Mouse (Mus musculus) kidney, adult 18-20 months (tissue): ENCODE data around the gene Chil1.

Experiments used
- DNase-seq: peaks from one replicate; pipeline ENCODE4 v3.0.0; 2021

Gene Chil1

GRCm38 (mm10) chr1:134210179-134210755, 28.3 kb downstream of the Chil1 start:
- DNase-seq = no peak

- no peak for DNase-seq
Measured at GRCm38 (mm10) chr1:134211043-134211442, 29.1 kb downstream of the Chil1 start.

- no peak for DNase-seq
Measured at GRCm38 (mm10) chr1:134211631-134212030, 29.7 kb downstream of the Chil1 start.

DNA sequence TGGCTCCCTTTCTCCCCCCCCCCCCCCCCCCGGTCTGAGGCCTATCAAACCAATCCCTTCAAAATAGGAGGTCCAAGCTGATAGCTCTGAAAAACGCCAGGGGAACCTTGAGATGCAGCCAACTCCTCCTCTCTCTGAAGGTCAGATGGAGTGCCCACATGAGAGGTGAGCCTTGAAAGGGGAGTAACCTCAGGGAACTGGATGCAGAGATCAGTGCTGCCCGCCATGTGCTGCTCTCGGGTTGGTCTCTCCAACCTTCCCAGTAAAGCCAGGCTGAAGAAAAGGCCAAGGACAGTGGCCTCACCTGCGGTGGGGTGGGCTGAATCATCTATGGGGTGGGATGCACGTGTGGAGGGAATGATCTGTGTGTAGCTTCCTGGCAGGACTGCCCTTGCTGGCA, 30.4 kb downstream of the Chil1 start:
- DNase-seq = no peak

DNA sequence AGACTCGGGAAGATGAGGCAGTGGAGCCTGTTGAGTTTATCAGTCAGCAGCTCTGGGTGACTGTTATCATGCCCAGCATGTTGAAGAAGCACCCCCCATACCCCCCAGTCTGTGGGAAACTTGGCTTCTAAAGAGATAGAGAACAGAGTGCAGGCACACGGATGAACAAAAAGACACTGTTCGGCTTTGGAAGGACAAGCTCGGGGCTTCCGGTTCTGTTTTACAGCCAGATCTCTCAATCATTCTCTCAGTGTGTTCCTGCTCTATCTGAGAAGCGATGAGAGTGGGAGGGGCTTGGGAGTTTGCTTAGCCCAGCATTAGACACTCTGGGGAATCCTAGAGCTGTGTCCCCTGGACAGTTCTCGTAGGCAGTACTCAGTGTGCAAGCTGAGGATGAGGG, 31.4 kb downstream of the Chil1 start:
- DNase-seq = no peak

- DNase-seq = no peak
Measured at GRCm38 (mm10) chr1:134215059-134215458, 33.1 kb downstream of the Chil1 start.

- DNase-seq = no peak
Measured at GRCm38 (mm10) chr1:134215751-134216628, 34.0 kb downstream of the Chil1 start.

DNA sequence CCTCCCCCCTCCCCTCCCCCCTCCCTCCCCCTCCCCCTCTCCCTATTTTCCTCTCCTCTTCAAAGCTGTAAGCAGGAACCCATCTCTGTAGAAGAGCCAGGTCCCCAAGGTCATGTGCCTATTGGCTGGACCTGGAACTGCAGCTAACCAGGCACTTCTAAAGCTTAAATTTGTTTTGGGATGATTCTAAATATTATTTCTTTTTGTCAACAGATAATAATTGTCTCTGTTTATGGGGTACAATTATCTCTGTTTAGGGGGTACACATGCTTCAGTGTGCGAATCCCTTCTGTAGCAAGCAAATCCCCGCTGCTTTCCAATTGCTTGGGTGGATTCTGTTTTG, 34.6 kb downstream of the Chil1 start:
- DNase-seq = no peak

- DNase-seq = peak; percentile 49
Measured at GRCm38 (mm10) chr1:134217028-134217481, 35.1 kb downstream of the Chil1 start.

GRCm38 (mm10) chr1:134217942-134218341, 36.0 kb downstream of the Chil1 start:
- DNase-seq = no peak

GRCm38 (mm10) chr1:134219608-134220007, 37.6 kb downstream of the Chil1 start:
- DNase-seq = no peak

GRCm38 (mm10) chr1:134221172-134221571, 39.2 kb downstream of the Chil1 start:
- no peak for DNase-seq

GRCm38 (mm10) chr1:134222122-134223055, 40.4 kb downstream of the Chil1 start:
- DNase-seq = peak; percentile 60

GRCm38 (mm10) chr1:134224649-134225227, 42.8 kb downstream of the Chil1 start:
- DNase-seq = no peak

GRCm38 (mm10) chr1:134225375-134225774, 43.4 kb downstream of the Chil1 start:
- DNase-seq = no peak

DNA sequence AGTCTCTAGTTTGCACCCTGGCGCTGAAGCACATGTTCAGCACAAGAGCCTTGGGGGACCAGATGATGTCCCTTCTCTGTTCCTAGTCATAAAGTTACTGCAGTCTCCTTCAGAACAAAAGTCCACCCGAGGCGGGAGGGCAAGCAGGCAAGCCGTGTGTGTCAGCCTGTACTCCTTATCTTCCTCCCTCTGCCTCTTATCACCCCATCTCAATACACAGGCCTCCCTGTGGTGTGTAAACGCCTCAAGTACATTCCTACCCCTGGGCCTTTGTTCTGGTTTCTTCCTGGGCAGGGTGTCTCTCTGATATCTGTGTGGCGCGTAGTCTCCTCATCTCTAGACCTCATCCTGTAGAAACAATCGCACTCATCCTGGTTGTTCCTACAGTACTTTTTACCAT, 44.8 kb downstream of the Chil1 start:
- no peak for DNase-seq

DNA sequence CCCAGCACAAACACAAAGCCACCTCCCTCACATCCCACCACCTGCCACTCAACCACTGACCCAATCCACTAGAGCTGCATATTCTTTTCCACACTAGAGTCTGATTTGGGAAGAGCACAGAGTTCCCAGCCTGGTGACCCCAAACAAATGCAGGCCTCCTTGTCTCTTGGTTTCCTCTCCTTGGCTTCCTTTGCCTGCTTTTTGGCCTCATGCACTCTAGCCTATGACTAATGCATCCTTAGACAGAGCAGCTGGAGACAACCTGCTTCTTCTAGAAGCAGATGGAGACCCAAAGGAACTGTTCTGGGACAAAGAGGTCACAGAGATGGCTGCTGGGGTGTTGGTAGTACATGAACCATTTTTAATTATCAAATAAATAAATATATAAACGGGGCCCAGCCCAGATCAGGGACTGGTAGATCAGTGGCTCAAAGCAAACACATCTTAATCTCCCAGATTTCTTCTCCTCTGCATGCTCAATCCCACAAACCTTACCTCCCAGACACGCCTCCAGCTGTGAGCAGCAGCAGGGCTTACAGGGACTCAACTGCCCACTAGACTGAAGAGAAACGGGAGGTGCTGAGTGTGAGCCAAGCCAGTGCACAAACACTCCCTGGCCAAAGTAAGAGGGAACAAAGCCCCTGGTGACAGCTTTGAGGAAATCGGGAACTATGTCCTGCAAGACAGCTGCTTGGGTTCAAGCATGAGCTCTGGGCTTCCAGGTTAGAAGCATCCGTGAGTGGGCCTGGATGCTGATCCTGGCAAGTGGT, 48.0 kb downstream of the Chil1 start:
- DNase-seq = no peak

DNA sequence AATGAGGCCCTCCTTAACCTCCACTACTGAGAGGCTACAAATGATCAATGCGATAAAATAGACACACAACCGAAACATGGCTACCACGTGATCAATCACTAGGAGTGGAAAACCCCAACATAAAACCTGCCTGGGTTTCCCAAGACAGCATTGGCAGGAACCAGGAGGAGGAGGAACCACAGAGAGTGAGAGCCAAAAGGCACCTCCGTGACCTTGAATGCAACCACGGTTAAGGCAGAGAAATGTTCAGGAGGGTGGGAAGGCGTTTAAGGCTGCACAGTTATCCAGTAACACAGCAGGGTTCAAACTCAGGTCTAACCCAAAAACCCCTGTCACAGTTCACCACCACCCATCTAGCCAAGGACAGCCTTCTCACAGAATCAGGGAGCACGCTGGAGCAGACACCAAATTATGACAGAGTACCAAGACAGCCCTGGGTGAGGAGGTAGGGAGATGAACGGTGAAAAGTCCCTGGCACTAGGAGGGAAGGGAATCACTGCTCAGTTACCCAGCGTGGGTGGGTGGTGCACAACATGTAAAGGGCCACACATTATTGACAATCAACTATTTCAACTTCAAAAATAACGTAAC, 48.8 kb downstream of the Chil1 start:
- DNase-seq = no peak

GRCm38 (mm10) chr1:134231270-134231669, 49.3 kb downstream of the Chil1 start:
- no peak for DNase-seq

- no peak for DNase-seq
Measured at GRCm38 (mm10) chr1:134231681-134232080, 49.7 kb downstream of the Chil1 start.

DNA sequence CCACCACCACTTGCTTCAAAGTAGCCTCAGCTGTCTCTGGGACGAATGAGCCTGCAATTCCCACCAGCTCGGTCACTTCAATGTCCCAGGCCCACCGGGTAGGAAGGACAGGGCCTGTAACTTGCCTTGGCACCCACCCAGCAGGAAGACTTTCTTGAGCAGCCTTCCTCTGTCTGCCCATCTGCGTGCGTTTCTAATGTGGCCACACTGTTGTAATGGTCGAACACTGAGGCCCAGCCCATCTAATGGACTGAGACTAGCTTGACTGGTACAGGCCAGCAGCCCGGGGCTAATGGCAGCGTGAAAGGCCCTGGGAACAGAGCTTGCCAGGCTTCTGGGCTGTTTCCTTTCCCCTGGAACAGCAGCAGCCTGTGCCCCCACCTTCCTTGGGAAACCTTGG, 50.4 kb downstream of the Chil1 start:
- no peak for DNase-seq
